Mouse (Mus musculus): ENCODE results near the gene Arhgap25.

DNA sequence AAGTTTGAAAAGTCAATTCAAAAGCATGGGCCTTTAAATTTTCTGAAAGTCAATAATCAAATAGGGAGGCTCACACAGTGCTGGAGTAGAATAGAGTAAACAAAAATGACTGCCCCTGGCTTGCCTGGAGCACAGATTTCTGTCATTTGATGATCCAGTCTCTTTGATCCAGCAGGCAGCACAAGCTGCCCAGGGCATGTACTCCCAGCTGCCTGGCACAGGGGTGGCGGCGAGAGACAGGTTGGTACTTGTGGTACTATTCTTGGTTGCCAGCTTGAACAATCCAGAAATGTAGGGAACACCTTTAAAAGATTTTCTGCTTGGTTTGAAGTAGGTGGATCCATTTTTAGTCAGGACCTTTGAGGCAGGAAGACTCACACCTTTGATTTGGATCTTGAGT is 23.3 kb downstream of the Arhgap25 start:
- TF ChIP-seq CTCF (IDR thresholded peaks at IDR 0.05; ENCODE audit: insufficient read depth, low read depth, low read length) (no peak), POLR2A (IDR thresholded peaks at IDR 0.05; ENCODE audit: insufficient read depth, low read depth, low read length) (no peak)
